Mouse (Mus musculus) limb, embryonic 14.5 days (tissue): ENCODE measurements around the gene Mast4. TPM values are rescaled to one million over a fixed set of nuclear protein-coding genes. Genes with fewer than 3 reads are reported as not detected.

Source experiments
- ATAC-seq: fragments of 200-750 bp; cut with Nextera tagmentation; 2 replicates; pipeline ENCODE4 v1.8.0; 2017; ENCODE audit warnings: low read depth, moderate number of reproducible peaks, moderate TSS enrichment; ENCODE audit not compliant: low FRiP score
- DNase-seq: peaks from one replicate; pipeline ENCODE4 v3.0.0-alpha.2; 2015; ENCODE audit warnings: low spot score
- H3K27ac ChIP-seq: fragments of 300-500 bp; sonication (generic); replicated peaks from 2 replicates; pipeline ENCODE4 v1.5.1; 2014; ENCODE audit warnings: low read depth, mild to moderate bottlenecking, low read length, moderate library complexity, mixed read lengths
- H3K27me3 ChIP-seq: fragments of 300-500 bp; sonication (generic); 2 replicates; pipeline ENCODE4 v1.6.1; 2014; ENCODE audit warnings: low read length, mixed read lengths; ENCODE audit not compliant: control insufficient read depth, insufficient read depth
- H3K36me3 ChIP-seq: fragments of 300-500 bp; sonication (generic); 2 replicates; pipeline ENCODE4 v1.6.1; 2014; ENCODE audit warnings: mild to moderate bottlenecking, low read length, moderate library complexity, mixed read lengths; ENCODE audit not compliant: control insufficient read depth, insufficient read depth
- H3K4me1 ChIP-seq: fragments of 300-500 bp; sonication (generic); 2 replicates; pipeline ENCODE4 v1.6.1; 2014; ENCODE audit warnings: antibody characterized with exemption, low read length, mixed read lengths; ENCODE audit not compliant: control insufficient read depth, insufficient read depth
- H3K4me2 ChIP-seq: fragments of 300-500 bp; sonication (generic); replicated peaks from 2 replicates; pipeline ENCODE4 v1.6.1; 2014; ENCODE audit warnings: low read depth, mild to moderate bottlenecking, low read length, moderate library complexity; ENCODE audit not compliant: severe bottlenecking
- H3K4me3 ChIP-seq: fragments of 300-500 bp; sonication (generic); replicated peaks from 2 replicates; pipeline ENCODE4 v1.5.1; 2014; ENCODE audit warnings: low read length
- H3K9ac ChIP-seq: fragments of 300-500 bp; sonication (generic); 2 replicates; pipeline ENCODE4 v1.6.1; 2014; ENCODE audit warnings: mild to moderate bottlenecking, low read depth, low read length, moderate library complexity; ENCODE audit not compliant: severe bottlenecking
- H3K9me3 ChIP-seq: fragments of 300-500 bp; sonication (generic); 2 replicates; pipeline ENCODE4 v1.6.1; 2016; ENCODE audit warnings: low read length; ENCODE audit not compliant: control insufficient read depth
- POLR2A ChIP-seq: fragments of 200-500 bp; IDR thresholded peaks from 2 replicates; pipeline ENCODE4 v1.8.0; 2012; ENCODE audit warnings: inconsistent platforms, mild to moderate bottlenecking, moderate library complexity, borderline replicate concordance; ENCODE audit not compliant: insufficient read depth, insufficient read length; ENCODE audit errors: extremely low read depth
- WGBS: fragments of 180-500 bp; shearing (Covaris S2); extraction: QIAGEN DNeasy Blood & Tissue Kit; methylation state at CpG from one replicate; pipeline ENCODE4 v1.1.7; 2014; 5-methylcytosine and 5-hydroxymethylcytosine counted together
- polyA plus RNA-seq, 2 experiments: library from polyadenylated mRNA; depleted of rRNA in 1 of 2; stranded (reverse) in 1 of 2; unstranded in 1 of 2; fragments of >200 nt; fragmentation: Nextera tagmentation in 1 of 2; extraction: Ambion mirVana in 1 of 2; gene quantifications; 2 replicates each; pipeline versions ENCODE4 v1.2.1 to v1.2.3; 2012 to 2014

Gene Mast4
- polyA plus RNA-seq, 2 experiments, result 12.5 to 25.2 TPM

GRCm38 (mm10) chr13:102905361-102905950 is 428.8 kb downstream of the Mast4 start:
- DNase-seq (no peak), ATAC-seq (no peak)
- Histone ChIP-seq H3K27me3 (no peaks in the 10 kb centered on the region), H3K4me3 (peak overlapping the region; percentile 47), H3K27ac (peak overlapping the region; percentile 65), H3K9ac (peak overlapping the region; percentile 67), H3K9me3 (no peaks in the 10 kb centered on the region), H3K36me3 (no peaks in the 10 kb centered on the region), H3K4me2 (peak overlapping the region; percentile 77), H3K4me1 (peaks cover 18% of the 10 kb centered on the region)
- WGBS, result 2% methylated on average over 16 of the region's 16 CpGs
- TF ChIP-seq POLR2A, result 0 out of 2 replicates have a peak, but pooled peaks have one; percentile 14

GRCm38 (mm10) chr13:102903689-102904088 is 430.6 kb downstream of the Mast4 start:
- Histone ChIP-seq H3K27me3 (no peaks in the 10 kb centered on the region), H3K9me3 (no peaks in the 10 kb centered on the region), H3K36me3 (no peaks in the 10 kb centered on the region), H3K27ac (no peak overlapping the region), H3K9ac (no peak overlapping the region), H3K4me2 (0 out of 2 replicates have a peak overlapping the region, but pooled peaks have one; percentile 22), H3K4me1 (peaks cover 25% of the 10 kb centered on the region), H3K4me3 (no peak overlapping the region)
- DNase-seq, result no peak
- ATAC-seq, result no peak
- WGBS, result 71% methylated on average over 4 of the region's 4 CpGs
- TF ChIP-seq POLR2A, result no peak

- WGBS, result 84% methylated on average over 7 of the region's 7 CpGs
- no peak for ATAC-seq
These were observed 432.2 kb downstream of the Mast4 start for GRCm38 (mm10) chr13:102902123-102902522.

GRCm38 (mm10) chr13:102900531-102900930 is 433.8 kb downstream of the Mast4 start:
- DNase-seq (no peak), ATAC-seq (no peak)
- no peaks in the 10 kb centered on the region for H3K27me3 ChIP-seq
- TF ChIP-seq POLR2A, result no peak
- 62% methylated on average over 8 of the region's 8 CpGs for WGBS
- peaks cover 27% of the 10 kb centered on the region for H3K4me1 ChIP-seq
- H3K9me3 ChIP-seq, result no peaks in the 10 kb centered on the region
- H3K4me2 ChIP-seq, result no peak overlapping the region
- H3K27ac ChIP-seq, result no peak overlapping the region
- H3K36me3 ChIP-seq, result no peaks in the 10 kb centered on the region
- no peak overlapping the region for H3K4me3 ChIP-seq
- no peak overlapping the region for H3K9ac ChIP-seq

More at GRCm38 (mm10) chr13:102902123-102902522, 432.2 kb downstream of the Mast4 start:
- Histone ChIP-seq H3K4me3 (no peak overlapping the region), H3K9me3 (no peaks in the 10 kb centered on the region), H3K9ac (no peak overlapping the region), H3K27me3 (no peaks in the 10 kb centered on the region), H3K4me1 (peaks cover 27% of the 10 kb centered on the region), H3K4me2 (no peak overlapping the region), H3K36me3 (no peaks in the 10 kb centered on the region), H3K27ac (no peak overlapping the region)
- TF ChIP-seq POLR2A, result no peak
- DNase-seq, result no peak

- H3K9me3 ChIP-seq, result no peaks in the 10 kb centered on the region
- no peak overlapping the region for H3K9ac ChIP-seq
- no peak overlapping the region for H3K4me3 ChIP-seq
- no peaks in the 10 kb centered on the region for H3K27me3 ChIP-seq
- DNase-seq (no peak), ATAC-seq (no peak)
- no peak overlapping the region for H3K4me2 ChIP-seq
- no peaks in the 10 kb centered on the region for H3K36me3 ChIP-seq
- H3K4me1 ChIP-seq, result peaks cover 31% of the 10 kb centered on the region
- 37% methylated on average over 2 of the region's 2 CpGs for WGBS
- H3K27ac ChIP-seq, result no peak overlapping the region
- no peak for TF ChIP-seq POLR2A
These were observed 434.2 kb downstream of the Mast4 start for GRCm38 (mm10) chr13:102900083-102900420.
